Mouse (Mus musculus): ENCODE measurements around the gene Treml4. TPM values are rescaled to one million over a fixed set of nuclear protein-coding genes. Genes with fewer than 3 reads are reported as not detected.

Gene Treml4
- polyA plus RNA-seq (2012; rRNA removed) (4.3 and 4.6 TPM in 2 replicates), polyA plus RNA-seq (2014; fragmentation: Nextera tagmentation; extraction: Ambion mirVana) (3.3 and 5.7 TPM in 2 replicates)

DNA sequence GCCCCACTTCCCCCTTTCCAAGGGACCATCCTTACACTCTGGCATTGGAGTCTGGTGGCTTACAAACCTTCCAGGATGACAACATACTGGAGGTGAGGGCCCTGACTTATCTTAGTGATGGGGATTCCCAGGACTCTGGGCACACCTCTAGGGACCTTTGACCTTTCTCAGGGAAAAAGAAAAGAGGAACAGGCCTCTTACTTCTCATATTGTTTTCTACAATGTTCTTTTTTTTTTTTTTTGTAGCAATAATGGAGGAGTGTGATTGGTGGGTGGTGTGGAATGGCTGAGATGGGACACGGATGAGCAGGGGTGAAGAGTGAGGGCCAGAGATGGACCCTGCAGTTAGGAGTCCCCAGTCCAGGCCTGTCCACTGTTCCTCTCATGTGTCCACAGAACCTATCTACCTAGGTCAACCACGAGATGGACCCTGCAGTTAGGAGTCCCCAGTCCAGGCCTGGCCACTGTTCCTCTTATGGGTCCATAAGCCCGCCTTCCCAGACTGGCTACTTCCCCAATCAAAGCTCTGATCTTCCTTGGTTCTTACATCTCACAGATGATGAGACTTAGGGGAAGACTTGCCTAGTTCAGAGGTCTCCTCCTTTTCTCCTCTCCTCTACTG lies at the start of gene Treml4:
Treml4 (plus strand) TSS at position 555 of the 622 bp plus-strand sequence.
- no peak for TF ChIP-seq CTCF (IDR thresholded peaks at IDR 0.05; ENCODE audit: low read depth)
- no peak for TF ChIP-seq EP300 (IDR thresholded peaks at IDR 0.05; ENCODE audit: low read depth)
- no peaks in the 10 kb centered on the region for H3K27me3 ChIP-seq (ENCODE audit: control insufficient read depth, insufficient read depth, low read length)
- H3K4me2 ChIP-seq (ENCODE audit: low read depth), result peak within 1 kb of the TSS; percentile 36; the same call in 1 of the 2 replicates
- peaks cover 29% of the 10 kb centered on the region in 2 experiments for H3K4me1 ChIP-seq (replicated peaks; ENCODE audit: control insufficient read depth in 2 of 2, insufficient read depth in 2 of 2, low read length in 1 of 2)
- peak within 1 kb of the TSS; percentile 12; the same call in 1 of the 2 replicates for H3K27ac ChIP-seq
- DNase-seq (ENCODE audit: low read depth in 3 of 3, low spot score in 3 of 3) (no peak), ATAC-seq (ENCODE audit: insufficient read depth) (peak; percentile 33; the same call in 1 of the 2 replicates)
- H3K36me3 ChIP-seq (replicated peaks; ENCODE audit: control insufficient read depth, insufficient read depth, low read depth), result no peaks in the 10 kb centered on the region
- no peaks in the 10 kb centered on the region for H3K9me3 ChIP-seq (ENCODE audit: control insufficient read depth, low read length)
- H3K4me3 ChIP-seq (ENCODE audit: insufficient read depth in 1 of 2, low read depth in 2 of 2, low read length in 2 of 2), result no peak within 1 kb of the TSS
- no peak within 1 kb of the TSS; the same call in 1 of the 2 replicates for H3K9ac ChIP-seq (replicated peaks)
- 59% methylated on average over 3 of the region's 3 CpGs for WGBS (ENCODE audit: insufficient replicate concordance)

DNA sequence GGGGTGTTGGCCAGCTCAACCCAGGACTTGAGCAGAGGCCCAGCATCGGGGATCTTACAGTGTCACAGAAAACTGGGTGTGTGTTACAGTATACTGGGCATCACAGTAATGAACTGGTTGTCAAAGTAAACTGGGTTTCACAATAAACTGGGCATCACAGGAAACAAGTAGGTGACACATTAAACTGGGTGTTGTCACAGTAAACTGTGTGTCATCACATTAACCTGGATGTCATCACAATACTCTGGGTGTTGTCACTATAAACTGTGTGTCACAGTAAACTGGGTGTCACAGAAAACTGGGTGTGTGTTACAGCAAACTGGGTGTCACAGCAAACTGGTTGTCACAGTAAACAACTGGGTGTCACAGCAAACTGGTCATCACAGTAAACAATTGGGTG lies 48.7 kb upstream of the Treml4 start:
- ATAC-seq (ENCODE audit: insufficient read depth) (no peak), DNase-seq (ENCODE audit: low read depth in 3 of 3, low spot score in 3 of 3) (no peak)
- Histone ChIP-seq H3K9me3 (ENCODE audit: control insufficient read depth, low read length) (no peaks in the 10 kb centered on the region), H3K27me3 (ENCODE audit: control insufficient read depth, insufficient read depth, low read length) (no peaks in the 10 kb centered on the region), H3K4me2 (ENCODE audit: low read depth) (no peak overlapping the region), H3K4me1 (replicated peaks; ENCODE audit: control insufficient read depth in 2 of 2, insufficient read depth in 2 of 2, low read length in 1 of 2) (no peaks in the 10 kb centered on the region), H3K36me3 (replicated peaks; ENCODE audit: control insufficient read depth, insufficient read depth, low read depth) (no peaks in the 10 kb centered on the region), H3K27ac (no peak overlapping the region), H3K9ac (replicated peaks) (no peak overlapping the region), H3K4me3 (ENCODE audit: insufficient read depth in 1 of 2, low read depth in 2 of 2, low read length in 2 of 2) (no peak overlapping the region)
- 70% methylated on average over 1 of the region's 1 CpGs for WGBS (ENCODE audit: insufficient replicate concordance)
- no peak for TF ChIP-seq CTCF (IDR thresholded peaks at IDR 0.05; ENCODE audit: low read depth)
- TF ChIP-seq EP300 (IDR thresholded peaks at IDR 0.05; ENCODE audit: low read depth), result no peak

DNA sequence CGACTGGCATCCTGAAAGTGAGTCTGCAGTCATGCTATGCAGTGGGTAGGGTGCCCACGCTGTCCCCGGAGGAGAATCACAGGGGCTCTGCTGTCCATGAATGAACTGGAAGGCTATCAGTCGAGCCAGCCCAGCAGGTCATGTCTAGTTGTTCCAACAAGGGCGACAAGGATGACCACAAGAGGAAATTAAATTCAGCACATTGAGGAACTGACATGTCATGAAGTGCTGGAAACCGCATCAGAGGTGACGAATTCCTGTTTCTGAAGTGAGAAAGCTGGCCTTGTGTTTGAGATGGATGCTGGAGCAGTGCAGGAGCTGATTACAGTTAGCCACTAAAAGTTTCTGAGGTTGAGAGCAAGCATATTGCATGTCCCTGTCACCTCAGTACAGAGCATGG lies 33.4 kb upstream of the Treml4 start:
- ATAC-seq (ENCODE audit: insufficient read depth) (no peak), DNase-seq (ENCODE audit: low read depth in 3 of 3, low spot score in 3 of 3) (no peak)
- H3K4me2 ChIP-seq (ENCODE audit: low read depth), result no peak overlapping the region
- no peaks in the 10 kb centered on the region for H3K27me3 ChIP-seq (ENCODE audit: control insufficient read depth, insufficient read depth, low read length)
- H3K4me3 ChIP-seq (ENCODE audit: insufficient read depth in 1 of 2, low read depth in 2 of 2, low read length in 2 of 2), result no peak overlapping the region
- no peaks in the 10 kb centered on the region for H3K9me3 ChIP-seq (ENCODE audit: control insufficient read depth, low read length)
- H3K36me3 ChIP-seq (replicated peaks; ENCODE audit: control insufficient read depth, insufficient read depth, low read depth), result no peaks in the 10 kb centered on the region
- no peak overlapping the region for H3K9ac ChIP-seq (replicated peaks)
- no peak overlapping the region for H3K27ac ChIP-seq
- H3K4me1 ChIP-seq (replicated peaks; ENCODE audit: control insufficient read depth in 2 of 2, insufficient read depth in 2 of 2, low read length in 1 of 2), result 0 out of 4 replicates have a peak, but pooled peaks cover 0 to 2% of the 10 kb centered on the region in 2 experiments
- WGBS (ENCODE audit: insufficient replicate concordance), result 17% methylated on average over 7 of the region's 7 CpGs
- TF ChIP-seq EP300 (IDR thresholded peaks at IDR 0.05; ENCODE audit: low read depth) (no peak), CTCF (IDR thresholded peaks at IDR 0.05; ENCODE audit: low read depth) (no peak)

DNA sequence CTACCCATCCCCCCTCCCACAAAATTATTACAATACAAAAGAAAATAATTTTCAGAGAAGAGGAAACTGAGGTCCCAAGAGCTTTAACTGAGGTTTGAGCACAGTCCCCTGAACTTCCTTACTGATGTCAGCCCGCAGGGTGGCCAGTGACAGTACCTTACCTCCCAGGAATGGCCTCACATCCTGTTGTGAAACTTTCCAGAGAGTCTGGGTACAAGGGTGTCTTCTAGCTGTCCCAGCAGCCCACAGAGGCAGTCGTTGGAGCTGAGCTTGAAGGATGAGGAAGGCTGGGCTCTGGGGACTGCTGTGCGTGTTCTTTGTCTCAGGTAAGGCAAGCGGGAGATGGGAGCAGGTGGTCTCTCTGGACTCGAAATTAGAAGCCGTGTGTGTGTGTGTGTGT lies 31.6 kb upstream of the Treml4 start, which contains the start of gene Trem1:
Trem1 (plus strand) TSS at position 251 of the 400 bp plus-strand sequence.
- DNase-seq (ENCODE audit: low read depth in 3 of 3, low spot score in 3 of 3) (peak in 2 of 3 experiments; percentile 13 to 42), ATAC-seq (ENCODE audit: insufficient read depth) (no peak)
- no peaks in the 10 kb centered on the region for H3K36me3 ChIP-seq (replicated peaks; ENCODE audit: control insufficient read depth, insufficient read depth, low read depth)
- H3K4me3 ChIP-seq (ENCODE audit: insufficient read depth in 1 of 2, low read depth in 2 of 2, low read length in 2 of 2), result no peak within 1 kb of the TSS
- H3K9me3 ChIP-seq (ENCODE audit: control insufficient read depth, low read length), result no peaks in the 10 kb centered on the region
- WGBS (ENCODE audit: insufficient replicate concordance), result 53% methylated on average over 6 of the region's 6 CpGs
- no peak within 1 kb of the TSS for H3K4me2 ChIP-seq (ENCODE audit: low read depth)
- H3K27ac ChIP-seq, result no peak within 1 kb of the TSS
- H3K4me1 ChIP-seq (replicated peaks; ENCODE audit: control insufficient read depth in 2 of 2, insufficient read depth in 2 of 2, low read length in 1 of 2), result 0 out of 4 replicates have a peak, but pooled peaks cover 0 to 2% of the 10 kb centered on the region in 2 experiments
- TF ChIP-seq EP300 (IDR thresholded peaks at IDR 0.05; ENCODE audit: low read depth), result no peak
- TF ChIP-seq CTCF (IDR thresholded peaks at IDR 0.05; ENCODE audit: low read depth), result no peak
- no peak within 1 kb of the TSS for H3K9ac ChIP-seq (replicated peaks)
- no peaks in the 10 kb centered on the region for H3K27me3 ChIP-seq (ENCODE audit: control insufficient read depth, insufficient read depth, low read length)

DNA sequence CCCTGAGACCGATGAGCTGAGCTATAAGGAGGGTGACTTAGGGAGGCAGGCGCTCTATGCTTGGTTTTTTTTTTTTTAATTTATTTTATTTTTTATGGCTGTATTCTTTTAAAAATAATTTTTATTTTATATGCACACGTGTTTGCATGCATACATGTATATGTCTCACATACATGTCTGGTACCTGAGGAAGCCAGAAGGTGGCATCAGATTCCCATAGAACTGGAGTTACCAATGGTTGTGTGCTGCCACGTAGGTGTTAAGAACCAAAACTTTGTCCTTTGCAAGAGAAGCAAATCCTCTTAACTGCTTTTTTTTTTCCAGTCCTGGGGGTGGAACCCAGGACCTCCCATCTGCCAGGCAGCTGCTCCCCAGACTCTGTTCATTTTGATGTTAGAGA lies 30.3 kb upstream of the Treml4 start:
- Histone ChIP-seq H3K4me1 (replicated peaks; ENCODE audit: control insufficient read depth in 2 of 2, insufficient read depth in 2 of 2, low read length in 1 of 2) (0 out of 4 replicates have a peak, but pooled peaks cover 0 to 2% of the 10 kb centered on the region in 2 experiments), H3K4me3 (ENCODE audit: insufficient read depth in 1 of 2, low read depth in 2 of 2, low read length in 2 of 2) (no peak overlapping the region), H3K9ac (replicated peaks) (no peak overlapping the region), H3K27ac (no peak overlapping the region), H3K36me3 (replicated peaks; ENCODE audit: control insufficient read depth, insufficient read depth, low read depth) (no peaks in the 10 kb centered on the region), H3K4me2 (ENCODE audit: low read depth) (no peak overlapping the region), H3K27me3 (ENCODE audit: control insufficient read depth, insufficient read depth, low read length) (no peaks in the 10 kb centered on the region), H3K9me3 (ENCODE audit: control insufficient read depth, low read length) (no peaks in the 10 kb centered on the region)
- TF ChIP-seq EP300 (IDR thresholded peaks at IDR 0.05; ENCODE audit: low read depth) (no peak), CTCF (IDR thresholded peaks at IDR 0.05; ENCODE audit: low read depth) (no peak; the same call in 1 of the 2 replicates)
- WGBS (ENCODE audit: insufficient replicate concordance), result 70% methylated on average over 4 of the region's 4 CpGs
- no peak for DNase-seq (ENCODE audit: low read depth in 3 of 3, low spot score in 3 of 3)
- no peak for ATAC-seq (ENCODE audit: insufficient read depth)

Measured in liver, embryonic 14.5 days (tissue).